In genomic region chr6:98782074-98782473, GRCm38 (mm10) we compare ENCODE assay signal across 13 mouse cellular contexts.
DNase-seq lines count a peak whose midpoint lies in the region.
"Had no signal": no experiment of that assay in that cellular context is flagged by ENCODE, and none has a peak within 500 bp of the region (broad histone marks: within the 10 kb centered on the region; RNA-seq: fewer than 3 reads in every experiment).

No protein-coding gene starts in this region.

- DNase-seq in cerebellum, postnatal 36 days: peak; percentile 26 to 33
- DNase-seq in cerebellum, postnatal 4 days (ENCODE audit: low spot score in 2 of 2): no peak
- peak; percentile 18 for DNase-seq in layer of hippocampus, adult 11-12 months (ENCODE audit: low spot score)
- DNase-seq in layer of hippocampus, adult 18-20 months (ENCODE audit: low spot score in 2 of 2): no peak
- DNase-seq in brain, adult 2 months (ENCODE audit: low read depth, low spot score): peak; percentile 37
- peak; percentile 28 for DNase-seq in gastrocnemius, postnatal 14 days
- DNase-seq: adrenal gland, postnatal 25 days; B cell, adult 2 months; heart, postnatal 36 days; kidney, adult 2 months; kidney, postnatal 4 days; liver, postnatal 0 days; right cerebral cortex, postnatal 14 days had no signal

- intact Hi-C loops in gastrocnemius, postnatal 14 days (cut with DNase I; ENCODE audit: low total_unique reads): no loop called here

Comparison
In these comparisons a context has a peak if more than half of its experiments do, and no peak if none do; other contexts are left out.
1. DNase-seq: peak in cerebellum, postnatal 36 days (2 of 2), layer of hippocampus, adult 11-12 months (single experiment), brain, adult 2 months (single experiment) and gastrocnemius, postnatal 14 days (single experiment); none in cerebellum, postnatal 4 days (0 of 2) and layer of hippocampus, adult 18-20 months (0 of 2).